Mouse (Mus musculus): ENCODE measurements at regions not wholly inside any gene's neighbourhood (a gene's known extent, or its start where the extent isn't known, plus 50 kb on each side); places are given as distances from the start of the nearest gene placed in this dataset.

DNA sequence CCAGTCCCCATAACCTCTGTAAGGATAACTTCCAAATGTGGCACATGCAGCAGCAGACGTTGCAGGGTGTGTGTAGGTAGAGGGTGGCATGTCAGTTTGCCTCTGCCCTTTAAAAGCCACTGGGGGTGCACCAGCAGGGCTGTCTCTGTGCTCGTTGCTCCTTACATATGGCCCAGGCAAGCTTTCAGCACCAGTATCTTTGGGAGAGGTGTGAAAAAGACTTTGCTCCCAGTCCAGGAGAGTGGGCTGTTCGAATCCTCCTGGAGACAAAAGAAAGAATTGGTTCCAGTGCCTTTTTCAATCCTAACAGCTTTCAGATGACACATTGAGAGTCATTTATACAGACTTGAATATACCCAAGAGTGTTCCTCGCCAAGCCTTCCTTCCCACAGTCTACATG is 390.0 kb downstream of the Prkd1 start:
- TF ChIP-seq POLR2A (IDR thresholded peaks at IDR 0.05; ENCODE audit: low read depth, low read length), result no peak
- no peak for TF ChIP-seq CTCF (IDR thresholded peaks at IDR 0.05; ENCODE audit: borderline replicate concordance, insufficient read depth, low read length)
